Mouse (Mus musculus): Measurements from ENCODE around the gene Gm9837. TPM values are rescaled to one million over a fixed set of nuclear protein-coding genes. Genes with fewer than 3 reads are reported as not detected.
"Not testable (repeated sequence)": the region's sequence is repeated elsewhere in the genome, so short reads cannot be mapped to it uniquely, and the experiment has no call there.

Gm9837 gene
- total RNA-seq, 4 experiments from 2014 or later: 0.69 TPM; not detected in 3

GRCm38 (mm10) chr11:53456474-53457371, 13.6 kb downstream of the Gm9837 start, which contains the start of the genes Gm10447 and Shroom1:
Gene Gm10447, minus strand, starts transcription at chr11:53457110.
Gene Shroom1, plus strand, starts transcription at chr11:53457205.
- DNase-seq (ENCODE audit: low spot score in 2 of 2): no peak

GRCm38 (mm10) chr11:53453031-53453430, 17.2 kb downstream of the Gm9837 start:
- DNase-seq (ENCODE audit: low spot score in 2 of 2): no peak

GRCm38 (mm10) chr11:53452396-53452795, 17.9 kb downstream of the Gm9837 start:
- no peak for DNase-seq (ENCODE audit: low spot score in 2 of 2)

GRCm38 (mm10) chr11:53451361-53451760, 18.9 kb downstream of the Gm9837 start:
- no peak for DNase-seq (ENCODE audit: low spot score in 2 of 2)

- DNase-seq (ENCODE audit: low spot score in 2 of 2): no peak
Measured at GRCm38 (mm10) chr11:53450070-53450705, 20.1 kb downstream of the Gm9837 start.

- DNase-seq (ENCODE audit: low spot score in 2 of 2): no peak
Measured at GRCm38 (mm10) chr11:53448529-53448928, 21.8 kb downstream of the Gm9837 start.

GRCm38 (mm10) chr11:53447996-53448395, 22.3 kb downstream of the Gm9837 start:
- no peak for DNase-seq (ENCODE audit: low spot score in 2 of 2)

- DNase-seq (ENCODE audit: low spot score in 2 of 2): no peak
Measured at GRCm38 (mm10) chr11:53446183-53446582, 24.1 kb downstream of the Gm9837 start.

GRCm38 (mm10) chr11:53445562-53445961, 24.7 kb downstream of the Gm9837 start:
- DNase-seq (ENCODE audit: low spot score in 2 of 2): no peak

- no peak for DNase-seq (ENCODE audit: low spot score in 2 of 2)
Measured at GRCm38 (mm10) chr11:53443861-53444260, 26.4 kb downstream of the Gm9837 start.

GRCm38 (mm10) chr11:53441921-53442320, 28.4 kb downstream of the Gm9837 start:
- DNase-seq (ENCODE audit: low spot score in 2 of 2): no peak

- no peak for DNase-seq (ENCODE audit: low spot score in 2 of 2)
Measured at GRCm38 (mm10) chr11:53436338-53436737, 33.9 kb downstream of the Gm9837 start.

GRCm38 (mm10) chr11:53435504-53435903, 34.8 kb downstream of the Gm9837 start:
- no peak for DNase-seq (ENCODE audit: low spot score in 2 of 2)

GRCm38 (mm10) chr11:53433057-53433456, 37.2 kb downstream of the Gm9837 start:
- DNase-seq (ENCODE audit: low spot score in 2 of 2): no peak

GRCm38 (mm10) chr11:53431347-53432056, 38.8 kb downstream of the Gm9837 start:
- DNase-seq (ENCODE audit: low spot score in 2 of 2): no peak

- DNase-seq (ENCODE audit: low spot score in 2 of 2): peak; percentile 99 to 100
Measured at GRCm38 (mm10) chr11:53430670-53431346, 39.5 kb downstream of the Gm9837 start, which contains the start of the genes Uqcrq and Gdf9. Gene Uqcrq, minus strand, starts transcription at chr11:53430831. Gene Gdf9, plus strand, starts transcription at chr11:53431023.

GRCm38 (mm10) chr11:53430300-53430669, 40.0 kb downstream of the Gm9837 start:
- DNase-seq (ENCODE audit: low spot score in 2 of 2): no peak

GRCm38 (mm10) chr11:53429182-53429581, 41.1 kb downstream of the Gm9837 start:
- no peak for DNase-seq (ENCODE audit: low spot score in 2 of 2)

- DNase-seq (ENCODE audit: low spot score in 2 of 2): no peak
Measured at GRCm38 (mm10) chr11:53428716-53429057, 41.6 kb downstream of the Gm9837 start.

GRCm38 (mm10) chr11:53427993-53428715, 42.1 kb downstream of the Gm9837 start:
- no peak for DNase-seq (ENCODE audit: low spot score in 2 of 2)

- DNase-seq (ENCODE audit: low spot score in 2 of 2): not testable (repeated sequence)
Measured at GRCm38 (mm10) chr11:53426914-53427313, 43.4 kb downstream of the Gm9837 start.

Measured in layer of hippocampus, adult 8-10 months (tissue).